Mouse (Mus musculus) urinary bladder, postnatal 14 days (tissue): ENCODE data around the gene Ppp3r1.
"Not testable (repeated sequence)": the region's sequence is repeated elsewhere in the genome, so short reads cannot be mapped to it uniquely, and the experiment has no call there.

Experiments used
- DNase-seq: peaks from one replicate; pipeline ENCODE4 v3.0.0; 2021; ENCODE audit warnings: low spot score

Ppp3r1 gene

GRCm38 (mm10) chr11:17199840-17200501 lies 40.9 kb downstream of the Ppp3r1 start:
- DNase-seq, result no peak

- no peak for DNase-seq
Observed at GRCm38 (mm10) chr11:17200936-17201335, 41.9 kb downstream of the Ppp3r1 start.

GRCm38 (mm10) chr11:17202481-17202880 lies 43.4 kb downstream of the Ppp3r1 start:
- DNase-seq, result no peak

- peak; percentile 97 for DNase-seq
Observed at GRCm38 (mm10) chr11:17211258-17212140, 52.4 kb downstream of the Ppp3r1 start, which contains the start of gene Pno1. Gene Pno1, minus strand, starts transcription at chr11:17211568.

GRCm38 (mm10) chr11:17212141-17212495 lies 53.1 kb downstream of the Ppp3r1 start:
- no peak for DNase-seq

- DNase-seq, result no peak
Observed at GRCm38 (mm10) chr11:17212903-17213509, 53.9 kb downstream of the Ppp3r1 start.

- no peak for DNase-seq
Observed at GRCm38 (mm10) chr11:17215475-17215874, 56.4 kb downstream of the Ppp3r1 start.

GRCm38 (mm10) chr11:17221126-17221525 lies 62.1 kb downstream of the Ppp3r1 start:
- DNase-seq, result no peak

- no peak for DNase-seq
Observed at GRCm38 (mm10) chr11:17232792-17233191, 73.7 kb downstream of the Ppp3r1 start.

- no peak for DNase-seq
Observed at GRCm38 (mm10) chr11:17236449-17237037, 77.5 kb downstream of the Ppp3r1 start.

- DNase-seq, result not testable (repeated sequence)
Observed at GRCm38 (mm10) chr11:17238598-17238997, 79.5 kb downstream of the Ppp3r1 start.

GRCm38 (mm10) chr11:17248715-17249114 lies 89.7 kb downstream of the Ppp3r1 start:
- DNase-seq, result no peak
